Mouse (Mus musculus) left cerebral cortex, adult 8-10 months (tissue): ENCODE data around the gene 1810010D01Rik. TPM values are rescaled to one million over a fixed set of nuclear protein-coding genes. Genes with fewer than 3 reads are reported as not detected.

Experiments used
- DNase-seq, 2 experiments: peaks; one replicate each; pipeline ENCODE4 v3.0.0; 2022; ENCODE audit warnings: low spot score in 2 of 2
- total RNA-seq, 4 experiments: library from RNA; stranded (reverse); gene quantifications; 2 replicates each; pipeline ENCODE4 v1.2.4; 2022

The 1810010D01Rik gene
- total RNA-seq, 4 experiments from 2014 or later = 0.68 TPM; not detected in 3

GRCm38 (mm10) chr7:145215476-145215875, 7.6 kb upstream of the 1810010D01Rik start:
- DNase-seq = no peak

GRCm38 (mm10) chr7:145211680-145212659, 4.1 kb upstream of the 1810010D01Rik start:
- DNase-seq = no peak

- DNase-seq = no peak
These were observed 2.7 kb upstream of the 1810010D01Rik start for GRCm38 (mm10) chr7:145210477-145211070.

- no peak for DNase-seq
These were observed 1.1 kb downstream of the 1810010D01Rik start for GRCm38 (mm10) chr7:145206801-145207200.

GRCm38 (mm10) chr7:145206056-145206610, 1.8 kb downstream of the 1810010D01Rik start:
- peak; percentile 46 to 81 for DNase-seq

GRCm38 (mm10) chr7:145205363-145205902, 2.5 kb downstream of the 1810010D01Rik start:
- DNase-seq = no peak

GRCm38 (mm10) chr7:145199711-145200110, 8.2 kb downstream of the 1810010D01Rik start:
- no peak for DNase-seq

- peak; percentile 34 to 67 for DNase-seq
These were observed 9.7 kb downstream of the 1810010D01Rik start for GRCm38 (mm10) chr7:145198223-145198714.

- peak in 1 of 2 experiments; percentile 21 for DNase-seq
These were observed 10.2 kb downstream of the 1810010D01Rik start for GRCm38 (mm10) chr7:145197711-145198110.

- DNase-seq = peak in 1 of 2 experiments; percentile 97
These were observed 10.9 kb downstream of the 1810010D01Rik start for GRCm38 (mm10) chr7:145197042-145197441.

GRCm38 (mm10) chr7:145196340-145196739, 11.6 kb downstream of the 1810010D01Rik start:
- DNase-seq = no peak

- DNase-seq = peak; percentile 14 to 57
These were observed 12.6 kb downstream of the 1810010D01Rik start for GRCm38 (mm10) chr7:145195186-145195927.

- DNase-seq = peak in 1 of 2 experiments; percentile 66
These were observed 13.3 kb downstream of the 1810010D01Rik start for GRCm38 (mm10) chr7:145194455-145195161.

- DNase-seq = no peak
These were observed 15.1 kb downstream of the 1810010D01Rik start for GRCm38 (mm10) chr7:145192836-145193235.

GRCm38 (mm10) chr7:145190520-145190919, 17.4 kb downstream of the 1810010D01Rik start:
- no peak for DNase-seq

- no peak for DNase-seq
These were observed 18.6 kb downstream of the 1810010D01Rik start for GRCm38 (mm10) chr7:145189342-145189741.

GRCm38 (mm10) chr7:145187802-145188201, 20.1 kb downstream of the 1810010D01Rik start:
- DNase-seq = no peak

GRCm38 (mm10) chr7:145182388-145182787, 25.5 kb downstream of the 1810010D01Rik start:
- no peak for DNase-seq

GRCm38 (mm10) chr7:145181376-145182034, 26.4 kb downstream of the 1810010D01Rik start:
- DNase-seq = no peak

- DNase-seq = no peak
These were observed 28.2 kb downstream of the 1810010D01Rik start for GRCm38 (mm10) chr7:145179691-145180091.
